Mouse (Mus musculus) brain, embryonic 14.5 days (tissue): ENCODE measurements around the gene Fkbp15.

Source experiments
- CTCF ChIP-seq: fragments of 200-500 bp; IDR thresholded peaks from 2 replicates; pipeline ENCODE4 v1.5.1; 2012; ENCODE audit warnings: inconsistent platforms, mild to moderate bottlenecking, moderate library complexity, borderline replicate concordance; ENCODE audit not compliant: insufficient read depth, insufficient read length; ENCODE audit errors: extremely low read depth
- POLR2A ChIP-seq: fragments of 200-500 bp; IDR thresholded peaks from 2 replicates; pipeline ENCODE4 v1.6.1; 2012; ENCODE audit warnings: mild to moderate bottlenecking, inconsistent platforms, borderline replicate concordance; ENCODE audit not compliant: poor library complexity, insufficient read depth, insufficient read length, severe bottlenecking; ENCODE audit errors: extremely low read depth

DNA sequence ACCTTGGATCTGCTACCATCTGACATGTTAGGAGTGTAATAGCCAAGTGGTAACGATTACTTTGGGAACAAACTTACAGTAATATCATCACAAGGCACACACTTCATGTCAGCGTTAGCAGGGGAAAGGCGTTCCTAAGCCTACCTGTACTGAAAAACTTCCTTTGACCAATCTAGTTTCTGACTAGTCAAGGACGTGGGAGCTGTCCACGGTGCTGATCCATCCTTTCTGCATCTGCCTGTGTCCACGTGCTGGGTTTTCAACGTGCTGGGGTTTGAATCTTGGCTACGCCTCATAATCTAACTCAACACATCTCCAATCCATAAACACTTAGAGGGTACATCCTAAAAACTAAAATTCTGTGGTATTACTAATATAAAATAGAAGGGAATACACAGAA lies 103.4 kb downstream of the Fkbp15 start:
- TF ChIP-seq POLR2A (no peak), CTCF (no peak)
